Comparison of ENCODE assay signal across 17 mouse cellular contexts in genomic region chr17:45600267-45600666, GRCm38 (mm10). TPM values are rescaled to one million over a fixed set of nuclear protein-coding genes. Genes with fewer than 3 reads are reported as not detected.
A peak's percentile ranks its signal among the peaks of the same experiment; 100 is the strongest.
DNase-seq lines count a peak whose midpoint lies in the region; ATAC-seq lines count a peak whose summit lies in the region.
"Had no signal": no experiment of that assay in that cellular context is flagged by ENCODE, and none has a peak within 500 bp of the region (broad histone marks: within the 10 kb centered on the region; RNA-seq: fewer than 3 reads in every experiment).

No protein-coding gene starts in this region.

- H3K27me3 ChIP-seq in heart, embryonic 12.5 days (replicated peaks) = peaks cover 3% of the 10 kb centered on the region; the same call in 1 of the 2 replicates
- H3K27me3 ChIP-seq in liver, embryonic 12.5 days (replicated peaks) = peaks cover 14% of the 10 kb centered on the region
- peaks cover 5% of the 10 kb centered on the region; the same call in 1 of the 2 replicates for H3K27me3 ChIP-seq in embryonic facial prominence, embryonic 11.5 days (ENCODE audit: control insufficient read depth, insufficient read depth, low read length)
- H3K27me3 ChIP-seq in liver, embryonic 16.5 days (ENCODE audit: control insufficient read depth, insufficient read depth, low read depth, low read length) = no peaks in the 10 kb centered on the region; the same call in 1 of the 2 replicates
- H3K27me3 ChIP-seq: stomach, embryonic 15.5 days had no signal

- DNase-seq in heart, adult 11 months = peak; percentile 81
- no peak for DNase-seq in liver
- peak; percentile 63 for DNase-seq in embryonic facial prominence, embryonic 11.5 days (ENCODE audit: low spot score)
- no peak for DNase-seq in layer of hippocampus, adult 9-10 months (ENCODE audit: low spot score)
- DNase-seq: adrenal gland, adult 8-10 months; heart, postnatal 36 days; kidney, postnatal 10 days; lung, postnatal 36 days; thymus, postnatal 25 days had no signal

- H3K27ac ChIP-seq in heart, embryonic 12.5 days (ENCODE audit: poor library complexity, severe bottlenecking) = no peak overlapping the region
- H3K27ac ChIP-seq in liver, embryonic 12.5 days = no peak overlapping the region
- 0 out of 2 replicates have a peak overlapping the region, but pooled peaks have one; percentile 13 for H3K27ac ChIP-seq in embryonic facial prominence, embryonic 11.5 days (replicated peaks; ENCODE audit: low read depth, low read length)
- no peak overlapping the region for H3K27ac ChIP-seq in liver, embryonic 16.5 days (ENCODE audit: low read length)
- H3K27ac ChIP-seq: forebrain, embryonic 13.5 days; stomach, embryonic 15.5 days had no signal

- no peaks in the 10 kb centered on the region for H3K36me3 ChIP-seq in heart, embryonic 12.5 days
- no peaks in the 10 kb centered on the region for H3K36me3 ChIP-seq in liver, embryonic 12.5 days
- H3K36me3 ChIP-seq in embryonic facial prominence, embryonic 11.5 days (replicated peaks; ENCODE audit: control insufficient read depth, insufficient read depth, low read depth, low read length) = no peaks in the 10 kb centered on the region
- H3K36me3 ChIP-seq in liver, embryonic 16.5 days (ENCODE audit: control insufficient read depth, insufficient read depth) = no peaks in the 10 kb centered on the region
- H3K36me3 ChIP-seq: liver, embryonic 15.5 days; stomach, embryonic 15.5 days had no signal

- H3K4me1 ChIP-seq in heart, embryonic 12.5 days (replicated peaks) = peaks cover 53% of the 10 kb centered on the region
- H3K4me1 ChIP-seq in liver, embryonic 12.5 days = peaks cover 81% of the 10 kb centered on the region
- H3K4me1 ChIP-seq in embryonic facial prominence, embryonic 11.5 days (ENCODE audit: control insufficient read depth, insufficient read depth, low read length) = peaks cover 15% of the 10 kb centered on the region
- peaks cover 57% of the 10 kb centered on the region for H3K4me1 ChIP-seq in liver, embryonic 16.5 days (ENCODE audit: control insufficient read depth, low read depth, low read length)

- no peak overlapping the region for H3K4me3 ChIP-seq in heart, embryonic 12.5 days
- H3K4me3 ChIP-seq in liver, embryonic 12.5 days = no peak overlapping the region
- H3K4me3 ChIP-seq in embryonic facial prominence, embryonic 11.5 days (ENCODE audit: low read depth, low read length) = no peak overlapping the region
- H3K4me3 ChIP-seq in liver, embryonic 16.5 days (ENCODE audit: low read depth, low read length) = no peak overlapping the region

- no peaks in the 10 kb centered on the region for H3K9me3 ChIP-seq in heart, embryonic 12.5 days (replicated peaks)
- no peaks in the 10 kb centered on the region for H3K9me3 ChIP-seq in liver, embryonic 12.5 days (replicated peaks)
- no peaks in the 10 kb centered on the region for H3K9me3 ChIP-seq in embryonic facial prominence, embryonic 11.5 days (replicated peaks; ENCODE audit: control insufficient read depth, low read length)
- no peaks in the 10 kb centered on the region for H3K9me3 ChIP-seq in liver, embryonic 16.5 days (replicated peaks; ENCODE audit: control insufficient read depth, low read length)
- H3K9me3 ChIP-seq: forebrain, embryonic 13.5 days; liver, embryonic 15.5 days; stomach, embryonic 15.5 days had no signal

- ATAC-seq in heart, embryonic 12.5 days (ENCODE audit: insufficient number of reproducible peaks, low FRiP score) = no peak
- no peak for ATAC-seq in liver, embryonic 12.5 days
- ATAC-seq in embryonic facial prominence, embryonic 11.5 days (replicated peaks; ENCODE audit: insufficient number of reproducible peaks, low FRiP score, low TSS enrichment, low read depth) = no peak
- ATAC-seq in liver, embryonic 16.5 days (ENCODE audit: low read depth) = no peak
- ATAC-seq: forebrain, embryonic 13.5 days; inflammation-experienced regulatory T-cells, adult 6 months had no signal

- H3K9ac ChIP-seq in heart, embryonic 12.5 days = no peak overlapping the region
- 0 out of 2 replicates have a peak overlapping the region, but pooled peaks have one; percentile 17 for H3K9ac ChIP-seq in liver, embryonic 12.5 days
- H3K9ac ChIP-seq in embryonic facial prominence, embryonic 11.5 days (replicated peaks; ENCODE audit: low read length) = no peak overlapping the region
- H3K9ac ChIP-seq in liver, embryonic 16.5 days (ENCODE audit: low read depth, low read length) = 0 out of 2 replicates have a peak overlapping the region, but pooled peaks have one; percentile 8
- H3K9ac ChIP-seq: stomach, embryonic 15.5 days had no signal

- WGBS in heart, embryonic 12.5 days = 64% methylated on average over 8 of the region's 8 CpGs
- 67% methylated on average over 8 of the region's 8 CpGs for WGBS in liver, embryonic 12.5 days (ENCODE audit: insufficient replicate concordance)
- 28% methylated on average over 8 of the region's 8 CpGs for WGBS in embryonic facial prominence, embryonic 11.5 days
- WGBS in liver, embryonic 16.5 days (ENCODE audit: insufficient replicate concordance) = 71% methylated on average over 8 of the region's 8 CpGs

- H3K4me2 ChIP-seq in heart, embryonic 12.5 days = no peak overlapping the region
- peak overlapping the region; percentile 71; the same call in 1 of the 2 replicates for H3K4me2 ChIP-seq in liver, embryonic 12.5 days
- no peak overlapping the region; the same call in 1 of the 2 replicates for H3K4me2 ChIP-seq in embryonic facial prominence, embryonic 11.5 days (ENCODE audit: low read depth, low read length)
- no peak overlapping the region for H3K4me2 ChIP-seq in liver, embryonic 16.5 days (ENCODE audit: low read depth, low read length)

RNA-seq across cellular contexts. Expression of gene Slc29a1, which starts 0.9 kb away (rescaled TPM):
- 68.3 and 74.1 TPM in 2 replicates for polyA plus RNA-seq in heart, embryonic 12.5 days (2016; fragmentation: Nextera tagmentation; extraction: Ambion mirVana)
- polyA plus RNA-seq in liver, embryonic 12.5 days (2016; fragmentation: Nextera tagmentation; extraction: Ambion mirVana) = 260 and 267 TPM in 2 replicates
- 52.5 and 58.9 TPM in 2 replicates for polyA plus RNA-seq in embryonic facial prominence, embryonic 11.5 days (2014; fragmentation: Nextera tagmentation; extraction: Ambion mirVana)
- 154 and 162 TPM in 2 replicates for polyA plus RNA-seq in liver, embryonic 16.5 days (2015; fragmentation: Nextera tagmentation; extraction: Ambion mirVana)

RNA-seq across cellular contexts. Expression of gene Mymx, which starts 1.6 kb away (rescaled TPM):
- polyA plus RNA-seq in heart, embryonic 12.5 days (2016; fragmentation: Nextera tagmentation; extraction: Ambion mirVana) = 0.24 and 0.92 TPM in 2 replicates
- 0.33 TPM in 1 of 2 replicates, not detected in the other for polyA plus RNA-seq in liver, embryonic 12.5 days (2016; fragmentation: Nextera tagmentation; extraction: Ambion mirVana)
- 1.6 and 5.6 TPM in 2 replicates for polyA plus RNA-seq in embryonic facial prominence, embryonic 11.5 days (2014; fragmentation: Nextera tagmentation; extraction: Ambion mirVana)
- polyA plus RNA-seq in liver, embryonic 16.5 days (2015; fragmentation: Nextera tagmentation; extraction: Ambion mirVana) = 0.30 and 0.35 TPM in 2 replicates
- polyA plus RNA-seq: forebrain, embryonic 13.5 days; inflammation-experienced regulatory T-cells, adult 6 months; midbrain, embryonic 11.5 days had no signal

RNA-seq across cellular contexts. Expression of gene Hsp90ab1, which starts 27.2 kb away (rescaled TPM):
- 1,306 and 1,316 TPM in 2 replicates for polyA plus RNA-seq in heart, embryonic 12.5 days (2016; fragmentation: Nextera tagmentation; extraction: Ambion mirVana)
- 1,007 and 1,098 TPM in 2 replicates for polyA plus RNA-seq in liver, embryonic 12.5 days (2016; fragmentation: Nextera tagmentation; extraction: Ambion mirVana)
- polyA plus RNA-seq in embryonic facial prominence, embryonic 11.5 days (2014; fragmentation: Nextera tagmentation; extraction: Ambion mirVana) = 1,660 and 1,740 TPM in 2 replicates
- polyA plus RNA-seq in liver, embryonic 16.5 days (2015; fragmentation: Nextera tagmentation; extraction: Ambion mirVana) = 564 and 565 TPM in 2 replicates

RNA-seq across cellular contexts. Expression of gene Slc35b2, which starts 36.6 kb away (rescaled TPM):
- polyA plus RNA-seq in heart, embryonic 12.5 days (2016; fragmentation: Nextera tagmentation; extraction: Ambion mirVana) = 85.6 and 89.6 TPM in 2 replicates
- polyA plus RNA-seq in liver, embryonic 12.5 days (2016; fragmentation: Nextera tagmentation; extraction: Ambion mirVana) = 69.1 and 72.5 TPM in 2 replicates
- polyA plus RNA-seq in embryonic facial prominence, embryonic 11.5 days (2014; fragmentation: Nextera tagmentation; extraction: Ambion mirVana) = 85.6 and 92.2 TPM in 2 replicates
- 45.3 and 46.5 TPM in 2 replicates for polyA plus RNA-seq in liver, embryonic 16.5 days (2015; fragmentation: Nextera tagmentation; extraction: Ambion mirVana)

RNA-seq across cellular contexts. Expression of gene Nfkbie, which starts 44.8 kb away (rescaled TPM):
- polyA plus RNA-seq in heart, embryonic 12.5 days (2016; fragmentation: Nextera tagmentation; extraction: Ambion mirVana) = 2.5 and 3.1 TPM in 2 replicates
- polyA plus RNA-seq in liver, embryonic 12.5 days (2016; fragmentation: Nextera tagmentation; extraction: Ambion mirVana) = 2.0 TPM in 2 replicates
- polyA plus RNA-seq in embryonic facial prominence, embryonic 11.5 days (2014; fragmentation: Nextera tagmentation; extraction: Ambion mirVana) = 3.5 and 5.3 TPM in 2 replicates
- polyA plus RNA-seq in liver, embryonic 16.5 days (2015; fragmentation: Nextera tagmentation; extraction: Ambion mirVana) = 1.8 TPM in 2 replicates

Comparison
In these comparisons a context has a peak if more than half of its experiments do, and no peak if none do; other contexts are left out.
1. DNase-seq: peak in heart, adult 11 months (single experiment) and embryonic facial prominence, embryonic 11.5 days (single experiment); none in liver (single experiment) and layer of hippocampus, adult 9-10 months (single experiment).
2. H3K9ac ChIP-seq: peak in liver, embryonic 12.5 days (single experiment) and liver, embryonic 16.5 days (single experiment); none in heart, embryonic 12.5 days (single experiment) and embryonic facial prominence, embryonic 11.5 days (single experiment).